Mouse (Mus musculus): ENCODE measurements at regions not wholly inside any gene's neighbourhood (a gene's known extent, or its start where the extent isn't known, plus 50 kb on each side); places are given as distances from the start of the nearest gene placed in this dataset.
"Not testable (repeated sequence)": the region's sequence is repeated elsewhere in the genome, so short reads cannot be mapped to it uniquely, and the experiment has no call there.

- no peak for DNase-seq
- 88% methylated on average over 7 of the region's 7 CpGs for WGBS
- TF ChIP-seq CTCF (IDR thresholded peaks at IDR 0.05; ENCODE audit: insufficient read depth, low read length) = no peak
- TF ChIP-seq POLR2A (IDR thresholded peaks at IDR 0.05; ENCODE audit: borderline replicate concordance, extremely low read depth, low read depth, low read length) = no peak
- Histone ChIP-seq H3K4me1 (ENCODE audit: control insufficient read depth, insufficient read depth, low read length) (no peaks in the 10 kb centered on the region), H3K4me3 (replicated peaks; ENCODE audit: extremely low read depth, low read depth, low read length) (no peak overlapping the region)
Observed at GRCm38 (mm10) chr3:83486192-83486716, 279.9 kb upstream of the Sfrp2 start.

GRCm38 (mm10) chr3:83495584-83495983 lies 270.5 kb upstream of the Sfrp2 start:
- H3K4me3 ChIP-seq (replicated peaks; ENCODE audit: extremely low read depth, low read depth, low read length) = no peak overlapping the region
- TF ChIP-seq CTCF (IDR thresholded peaks at IDR 0.05; ENCODE audit: insufficient read depth, low read length) (no peak), POLR2A (IDR thresholded peaks at IDR 0.05; ENCODE audit: borderline replicate concordance, extremely low read depth, low read depth, low read length) (no peak)
- 21% methylated on average over 1 of the region's 1 CpGs for WGBS
- no peaks in the 10 kb centered on the region for H3K4me1 ChIP-seq (ENCODE audit: control insufficient read depth, insufficient read depth, low read length)
- peak; percentile 4 for DNase-seq

GRCm38 (mm10) chr3:83503901-83504300 lies 262.2 kb upstream of the Sfrp2 start:
- 39% methylated on average over 7 of the region's 7 CpGs for WGBS
- Histone ChIP-seq H3K4me1 (ENCODE audit: control insufficient read depth, insufficient read depth, low read length) (no peaks in the 10 kb centered on the region), H3K4me3 (replicated peaks; ENCODE audit: extremely low read depth, low read depth, low read length) (no peak overlapping the region)
- DNase-seq = no peak
- TF ChIP-seq POLR2A (IDR thresholded peaks at IDR 0.05; ENCODE audit: borderline replicate concordance, extremely low read depth, low read depth, low read length) (no peak), CTCF (IDR thresholded peaks at IDR 0.05; ENCODE audit: insufficient read depth, low read length) (no peak)

GRCm38 (mm10) chr3:83516614-83517013 lies 249.5 kb upstream of the Sfrp2 start:
- WGBS = 62% methylated on average over 4 of the region's 4 CpGs
- TF ChIP-seq CTCF (IDR thresholded peaks at IDR 0.05; ENCODE audit: insufficient read depth, low read length) = no peak
- TF ChIP-seq POLR2A (IDR thresholded peaks at IDR 0.05; ENCODE audit: borderline replicate concordance, extremely low read depth, low read depth, low read length) = no peak
- H3K4me3 ChIP-seq (replicated peaks; ENCODE audit: extremely low read depth, low read depth, low read length) = no peak overlapping the region

GRCm38 (mm10) chr3:83517914-83518635 lies 248.0 kb upstream of the Sfrp2 start:
- DNase-seq = no peak
- no peak overlapping the region for H3K4me3 ChIP-seq (replicated peaks; ENCODE audit: extremely low read depth, low read depth, low read length)
- no peak for TF ChIP-seq CTCF (IDR thresholded peaks at IDR 0.05; ENCODE audit: insufficient read depth, low read length)
- no peak for TF ChIP-seq POLR2A (IDR thresholded peaks at IDR 0.05; ENCODE audit: borderline replicate concordance, extremely low read depth, low read depth, low read length)
- 60% methylated on average over 6 of the region's 6 CpGs for WGBS
- no peaks in the 10 kb centered on the region; the same call in 1 of the 2 replicates for H3K4me1 ChIP-seq (ENCODE audit: control insufficient read depth, insufficient read depth, low read length)

More at GRCm38 (mm10) chr3:83516614-83517013, 249.5 kb upstream of the Sfrp2 start:
- DNase-seq = no peak
- no peaks in the 10 kb centered on the region; the same call in 1 of the 2 replicates for H3K4me1 ChIP-seq (ENCODE audit: control insufficient read depth, insufficient read depth, low read length)

GRCm38 (mm10) chr3:83530243-83530847 lies 235.8 kb upstream of the Sfrp2 start:
- DNase-seq = no peak
- H3K4me1 ChIP-seq (ENCODE audit: control insufficient read depth, insufficient read depth, low read length) = no peaks in the 10 kb centered on the region
- H3K4me3 ChIP-seq (replicated peaks; ENCODE audit: extremely low read depth, low read depth, low read length) = no peak overlapping the region
- no peak for TF ChIP-seq POLR2A (IDR thresholded peaks at IDR 0.05; ENCODE audit: borderline replicate concordance, extremely low read depth, low read depth, low read length)
- TF ChIP-seq CTCF (IDR thresholded peaks at IDR 0.05; ENCODE audit: insufficient read depth, low read length) = no peak
- WGBS = 80% methylated on average over 4 of the region's 4 CpGs

- DNase-seq; H3K4me1 ChIP-seq (ENCODE audit: control insufficient read depth, insufficient read depth, low read length); H3K4me3 ChIP-seq (replicated peaks; ENCODE audit: extremely low read depth, low read depth, low read length): not testable (repeated sequence)
- 44% methylated on average over 5 of the region's 5 CpGs for WGBS
Observed at GRCm38 (mm10) chr3:83536624-83537023, 229.5 kb upstream of the Sfrp2 start.

GRCm38 (mm10) chr3:83537231-83537630 lies 228.9 kb upstream of the Sfrp2 start:
- WGBS = 38% methylated on average over 4 of the region's 4 CpGs
- TF ChIP-seq POLR2A (IDR thresholded peaks at IDR 0.05; ENCODE audit: borderline replicate concordance, extremely low read depth, low read depth, low read length) (no peak), CTCF (IDR thresholded peaks at IDR 0.05; ENCODE audit: insufficient read depth, low read length) (no peak)

GRCm38 (mm10) chr3:83537711-83538110 lies 228.4 kb upstream of the Sfrp2 start:
- DNase-seq = no peak
- whole genome bisulfite sequencing = 60% methylated on average over 7 of the region's 7 CpGs
- TF ChIP-seq CTCF (IDR thresholded peaks at IDR 0.05; ENCODE audit: insufficient read depth, low read length) = no peak
- TF ChIP-seq POLR2A (IDR thresholded peaks at IDR 0.05; ENCODE audit: borderline replicate concordance, extremely low read depth, low read depth, low read length) = no peak
- no peak overlapping the region for H3K4me3 ChIP-seq (replicated peaks; ENCODE audit: extremely low read depth, low read depth, low read length)
- H3K4me1 ChIP-seq (ENCODE audit: control insufficient read depth, insufficient read depth, low read length) = no peaks in the 10 kb centered on the region; the same call in 1 of the 2 replicates

More at GRCm38 (mm10) chr3:83537231-83537630, 228.9 kb upstream of the Sfrp2 start:
- DNase-seq = no peak
- Histone ChIP-seq H3K4me3 (replicated peaks; ENCODE audit: extremely low read depth, low read depth, low read length) (no peak overlapping the region), H3K4me1 (ENCODE audit: control insufficient read depth, insufficient read depth, low read length) (no peaks in the 10 kb centered on the region; the same call in 1 of the 2 replicates)

GRCm38 (mm10) chr3:83538898-83539297 lies 227.2 kb upstream of the Sfrp2 start:
- Histone ChIP-seq H3K4me1 (ENCODE audit: control insufficient read depth, insufficient read depth, low read length) (no peaks in the 10 kb centered on the region; the same call in 1 of the 2 replicates), H3K4me3 (replicated peaks; ENCODE audit: extremely low read depth, low read depth, low read length) (no peak overlapping the region)
- WGBS = 58% methylated on average over 2 of the region's 2 CpGs
- TF ChIP-seq CTCF (IDR thresholded peaks at IDR 0.05; ENCODE audit: insufficient read depth, low read length) (no peak), POLR2A (IDR thresholded peaks at IDR 0.05; ENCODE audit: borderline replicate concordance, extremely low read depth, low read depth, low read length) (no peak)
- DNase-seq = no peak
